Mouse (Mus musculus) C2C12 (cell line): ENCODE measurements around the gene Echdc3. TPM values are rescaled to one million over a fixed set of nuclear protein-coding genes. Genes with fewer than 3 reads are reported as not detected.

Experiments used
- H3K27me3 ChIP-seq: one replicate; pipeline ENCODE4 v1.6.1; 2011; ENCODE audit not compliant: control insufficient read depth, insufficient read depth, insufficient read length
- H3K36me3 ChIP-seq: one replicate; pipeline ENCODE4 v1.6.1; 2011; ENCODE audit not compliant: control insufficient read depth, insufficient read depth
- H3K4me3 ChIP-seq: one replicate; pipeline ENCODE4 v1.5.1; 2011; ENCODE audit warnings: mild to moderate bottlenecking, control low read depth; ENCODE audit not compliant: poor library complexity, insufficient read depth, severe bottlenecking
- H3K79me2 ChIP-seq: one replicate; pipeline ENCODE4 v1.6.1; 2011; ENCODE audit not compliant: control insufficient read depth, insufficient read depth
- H3K79me3 ChIP-seq: one replicate; pipeline ENCODE4 v1.6.1; 2011; ENCODE audit warnings: low read depth, control low read depth
- H3ac ChIP-seq: one replicate; pipeline ENCODE3; 2011; ENCODE audit warnings: low read depth; ENCODE audit not compliant: control insufficient read depth, insufficient read length
- CEBPB ChIP-seq: IDR thresholded peaks from one replicate; pipeline ENCODE4 v1.6.1; 2011; ENCODE audit warnings: low read depth, mild to moderate bottlenecking, control low read depth, moderate library complexity
- CTCF ChIP-seq: IDR thresholded peaks from one replicate; pipeline ENCODE4 v1.5.1; 2011; ENCODE audit not compliant: control insufficient read depth, insufficient read depth, insufficient read length
- FOSL1 ChIP-seq: IDR thresholded peaks from one replicate; pipeline ENCODE4 v1.8.0; 2011; ENCODE audit warnings: mild to moderate bottlenecking, low read length; ENCODE audit not compliant: poor library complexity, insufficient read depth, severe bottlenecking
- MAX ChIP-seq: IDR thresholded peaks from one replicate; pipeline ENCODE4 v1.6.1; 2011; ENCODE audit warnings: mild to moderate bottlenecking, control low read depth
- MYOD1 ChIP-seq: IDR thresholded peaks from one replicate; pipeline ENCODE4 v1.6.1; 2011; ENCODE audit warnings: low read depth; ENCODE audit not compliant: control insufficient read depth, insufficient read length
- MYOG ChIP-seq: IDR thresholded peaks from one replicate; pipeline ENCODE4 v1.6.1; 2011; ENCODE audit not compliant: control insufficient read depth, insufficient read length; ENCODE audit errors: extremely low read depth
- USF1 ChIP-seq: IDR thresholded peaks from one replicate; pipeline ENCODE4 v1.6.1; 2011; ENCODE audit warnings: low read depth, mild to moderate bottlenecking, control low read depth, moderate library complexity
- polyA plus RNA-seq: library from polyadenylated mRNA; unstranded; fragments of >200 nt; fragmentation: generic; extraction: Trizol; gene quantifications from one replicate; pipeline ENCODE4 v1.2.1, GENCODE M21; 2012; ENCODE audit warnings: missing spikeins

Gene Echdc3
- polyA plus RNA-seq, 1 experiment = 2.9 TPM

GRCm38 (mm10) chr2:6145611-6146010 is 67.2 kb downstream of the Echdc3 start:
- H3K79me3 ChIP-seq = no peaks in the 10 kb centered on the region
- no peak overlapping the region for H3K4me3 ChIP-seq
- no peaks in the 10 kb centered on the region for H3K36me3 ChIP-seq
- TF ChIP-seq MAX (no peak), MYOG (no peak), USF1 (no peak), CEBPB (no peak), FOSL1 (no peak), CTCF (no peak), MYOD1 (no peak)
- H3K27me3 ChIP-seq = peaks cover 5% of the 10 kb centered on the region
- no peaks in the 10 kb centered on the region for H3K79me2 ChIP-seq
- H3ac ChIP-seq = no peak overlapping the region

- H3K79me2 ChIP-seq = no peaks in the 10 kb centered on the region
- peaks cover 5% of the 10 kb centered on the region for H3K27me3 ChIP-seq
- H3K79me3 ChIP-seq = no peaks in the 10 kb centered on the region
- H3ac ChIP-seq = no peak overlapping the region
- no peaks in the 10 kb centered on the region for H3K36me3 ChIP-seq
- no peak for TF ChIP-seq FOSL1
- TF ChIP-seq MAX = no peak
- no peak for TF ChIP-seq MYOD1
- no peak for TF ChIP-seq CTCF
- no peak for TF ChIP-seq CEBPB
- no peak for TF ChIP-seq USF1
- TF ChIP-seq MYOG = no peak
- H3K4me3 ChIP-seq = no peak overlapping the region
Observed at GRCm38 (mm10) chr2:6142915-6143654, 69.7 kb downstream of the Echdc3 start.

- TF ChIP-seq CEBPB (no peak), MAX (no peak), MYOG (no peak), USF1 (no peak), FOSL1 (no peak), CTCF (no peak), MYOD1 (no peak)
- H3K79me2 ChIP-seq = no peaks in the 10 kb centered on the region
- no peak overlapping the region for H3ac ChIP-seq
- H3K36me3 ChIP-seq = no peaks in the 10 kb centered on the region
- H3K79me3 ChIP-seq = no peaks in the 10 kb centered on the region
- H3K27me3 ChIP-seq = no peaks in the 10 kb centered on the region
- no peak overlapping the region for H3K4me3 ChIP-seq
Observed at GRCm38 (mm10) chr2:6140572-6141161, 72.2 kb downstream of the Echdc3 start.

Other genes with a start within 250 kb of the Echdc3 start
- 1.0 TPM for gene Proser2, start 82.8 kb downstream of the Echdc3 start, polyA plus RNA-seq
- 6.1 TPM for gene Usp6nl, start 109.6 kb upstream of the Echdc3 start, polyA plus RNA-seq